Mouse (Mus musculus): ENCODE data around the gene Slc20a1. TPM values are rescaled to one million over a fixed set of nuclear protein-coding genes. Genes with fewer than 3 reads are reported as not detected.

The Slc20a1 gene
- polyA plus RNA-seq, 1 experiment from 2014 or later, result 61.6 TPM

DNA sequence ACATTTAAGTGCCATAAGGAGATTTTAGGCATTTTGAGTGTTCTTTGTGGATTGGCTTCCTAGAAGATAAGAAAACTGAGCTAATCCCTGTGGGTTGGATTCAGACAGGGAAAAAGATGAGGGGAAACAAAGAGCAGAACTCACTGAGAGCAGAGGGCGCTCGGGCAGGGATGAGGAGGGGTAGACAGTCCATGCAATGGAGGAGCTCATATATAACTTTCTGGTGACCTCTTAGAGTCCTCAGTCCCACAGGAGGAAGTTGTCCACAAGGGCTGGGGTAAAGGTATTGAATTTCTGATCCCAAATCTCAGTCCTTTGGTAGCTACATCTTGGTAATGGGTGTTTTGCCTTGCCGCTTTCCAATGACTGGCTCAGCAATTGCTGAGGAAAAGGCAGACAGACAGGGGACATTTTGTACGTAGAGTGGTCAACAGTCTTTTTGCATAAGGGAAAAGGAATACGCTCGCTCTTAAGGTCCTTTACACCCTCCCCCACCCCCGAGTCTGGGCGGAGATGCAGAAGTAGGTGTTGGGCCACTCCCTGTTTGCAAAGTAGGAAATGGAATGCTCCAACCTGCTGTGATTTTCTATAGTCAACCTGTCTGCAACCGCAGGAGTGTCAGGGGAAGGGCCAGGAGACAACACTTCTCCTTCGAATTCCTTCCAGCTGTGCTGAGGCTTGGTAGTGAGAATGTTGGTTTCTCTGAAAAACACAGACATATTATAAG, 20.2 kb upstream of the Slc20a1 start:
- 62% methylated on average over 10 of the region's 10 CpGs for WGBS
- Histone ChIP-seq H3K27ac (no peak overlapping the region), H3K36me3 (replicated peaks) (no peaks in the 10 kb centered on the region)

DNA sequence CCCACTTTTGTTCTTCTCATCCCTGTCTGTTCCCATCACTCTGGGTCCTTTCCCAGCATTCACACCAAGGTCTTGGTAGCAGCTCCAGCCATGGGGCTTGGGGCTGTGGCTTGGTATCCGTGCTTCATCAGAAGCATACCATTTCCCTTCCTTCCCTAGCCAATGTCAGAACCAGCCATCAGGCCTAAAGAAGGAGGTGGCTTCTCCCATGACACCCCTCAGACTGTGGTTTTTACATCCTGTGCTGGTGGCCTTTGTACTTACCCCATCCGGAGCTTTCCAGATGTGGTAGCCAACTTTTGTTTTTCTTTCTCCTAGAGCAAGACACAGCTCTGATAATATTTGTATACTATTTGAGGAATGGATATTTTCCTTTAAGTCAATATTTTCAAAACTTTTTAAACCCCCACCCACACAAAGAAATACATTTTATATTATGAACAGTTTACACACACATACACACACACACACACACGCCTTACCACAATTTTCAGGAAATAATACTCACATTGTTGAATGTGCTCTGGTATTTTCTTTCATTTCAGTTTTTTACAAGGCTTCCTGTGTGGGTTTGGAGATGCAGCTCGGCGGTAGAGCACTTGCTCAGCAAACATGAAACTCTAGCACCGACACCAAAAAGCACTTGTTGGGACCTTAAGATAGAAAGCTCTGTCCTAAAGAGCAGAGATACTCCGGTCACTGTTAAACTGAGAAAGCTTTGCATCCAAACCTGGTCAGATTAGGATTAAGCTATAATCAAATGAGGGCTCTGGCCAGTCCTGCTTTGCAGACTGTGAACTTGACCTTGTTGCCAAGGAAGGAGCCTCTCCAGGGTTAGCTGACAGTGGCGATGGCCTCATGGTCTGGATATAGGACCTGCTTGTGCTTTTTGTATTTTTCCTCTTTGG, 18.4 kb upstream of the Slc20a1 start:
- ATAC-seq (ENCODE audit: low FRiP score), result no peak
- 85% methylated on average over 8 of the region's 8 CpGs for WGBS
- no peaks in the 10 kb centered on the region for H3K27me3 ChIP-seq
- H3K9ac ChIP-seq, result no peak overlapping the region
- no peaks in the 10 kb centered on the region for H3K4me1 ChIP-seq
- H3K27ac ChIP-seq, result no peak overlapping the region
- H3K4me3 ChIP-seq (replicated peaks), result no peak overlapping the region
- no peaks in the 10 kb centered on the region for H3K9me3 ChIP-seq
- no peak overlapping the region for H3K4me2 ChIP-seq
- no peaks in the 10 kb centered on the region for H3K36me3 ChIP-seq (replicated peaks)

More for the DNA sequence above, 20.2 kb upstream of the Slc20a1 start:
- Histone ChIP-seq H3K4me3 (replicated peaks) (no peak overlapping the region), H3K9ac (no peak overlapping the region), H3K9me3 (no peaks in the 10 kb centered on the region), H3K4me1 (no peaks in the 10 kb centered on the region), H3K4me2 (no peak overlapping the region), H3K27me3 (no peaks in the 10 kb centered on the region)
- no peak for ATAC-seq (ENCODE audit: low FRiP score)

DNA sequence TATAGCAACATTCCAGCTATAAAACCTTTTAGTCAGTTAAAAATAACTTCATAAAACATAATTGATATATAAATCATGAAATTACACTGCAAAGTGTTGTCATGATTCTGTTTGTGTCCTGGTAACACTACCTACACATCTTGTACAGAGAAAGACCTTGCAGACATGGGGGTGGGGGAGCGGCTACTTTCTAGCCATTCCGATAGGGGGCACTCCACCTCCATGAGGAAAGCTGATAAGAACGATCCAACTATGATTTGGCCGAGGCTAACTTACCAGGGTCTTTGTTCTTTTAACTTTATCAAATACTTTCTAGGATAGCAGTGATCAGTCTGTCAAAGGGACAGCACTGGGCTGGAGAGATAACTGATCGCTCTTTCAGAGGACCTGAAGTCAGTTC, 17.1 kb upstream of the Slc20a1 start:
- Histone ChIP-seq H3K4me3 (replicated peaks) (no peak overlapping the region), H3K36me3 (replicated peaks) (no peaks in the 10 kb centered on the region), H3K27me3 (no peaks in the 10 kb centered on the region), H3K4me2 (no peak overlapping the region), H3K27ac (no peak overlapping the region), H3K9me3 (no peaks in the 10 kb centered on the region), H3K4me1 (no peaks in the 10 kb centered on the region), H3K9ac (no peak overlapping the region)
- no peak for ATAC-seq (ENCODE audit: low FRiP score)
- 89% methylated on average over 5 of the region's 5 CpGs for WGBS

DNA sequence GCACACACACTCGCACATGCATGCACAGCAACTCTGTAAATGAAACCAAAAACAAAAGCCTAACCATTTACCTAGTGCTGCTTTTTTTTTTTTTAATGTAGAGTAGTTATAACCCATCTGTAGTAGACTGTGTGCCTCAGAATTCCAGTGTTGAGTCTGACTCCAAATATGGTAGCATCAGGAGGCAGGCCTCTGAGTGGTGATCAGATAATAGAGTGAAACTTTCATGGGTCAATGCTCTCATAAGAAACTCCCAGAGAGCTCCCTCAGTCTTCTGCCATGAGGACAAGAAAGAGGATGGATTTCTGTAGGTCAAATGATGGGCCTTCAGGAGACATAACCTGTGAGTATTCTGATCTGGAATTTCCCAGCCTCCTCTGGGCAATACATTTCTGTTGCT, 16.2 kb upstream of the Slc20a1 start:
- WGBS, result 98% methylated on average over 1 of the region's 1 CpGs

DNA sequence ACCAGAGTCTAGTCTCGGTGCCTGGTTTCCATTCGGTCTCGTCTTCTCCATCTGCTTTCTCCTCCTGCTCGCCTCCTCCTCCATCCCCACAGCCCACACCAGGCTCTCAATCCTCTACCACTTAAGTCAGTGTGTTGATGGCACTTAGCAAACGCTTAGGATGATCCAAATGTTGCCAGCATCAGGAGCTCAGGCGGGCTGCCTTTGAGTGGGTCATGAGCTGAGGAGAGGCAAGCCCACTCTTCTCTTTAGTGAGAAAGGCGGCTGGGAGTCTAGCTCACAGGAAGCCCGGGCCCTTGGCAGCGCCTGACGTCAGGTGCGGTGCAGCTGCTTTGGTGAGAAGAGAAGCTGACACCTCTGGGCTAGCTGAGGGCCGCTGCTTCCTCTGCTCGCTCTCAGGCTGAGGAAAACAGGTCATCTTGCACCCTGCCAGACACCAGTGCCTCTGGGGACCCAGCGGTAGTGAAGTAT, 15.0 kb upstream of the Slc20a1 start:
- WGBS, result 83% methylated on average over 14 of the region's 14 CpGs
- Histone ChIP-seq H3K9ac (no peak overlapping the region), H3K27ac (no peak overlapping the region), H3K4me1 (no peaks in the 10 kb centered on the region), H3K9me3 (no peaks in the 10 kb centered on the region), H3K36me3 (replicated peaks) (no peaks in the 10 kb centered on the region), H3K4me2 (no peak overlapping the region), H3K4me3 (replicated peaks) (no peak overlapping the region), H3K27me3 (no peaks in the 10 kb centered on the region)
- ATAC-seq (ENCODE audit: low FRiP score), result no peak

More for the DNA sequence above, 16.2 kb upstream of the Slc20a1 start:
- Histone ChIP-seq H3K4me1 (no peaks in the 10 kb centered on the region), H3K9ac (no peak overlapping the region), H3K27me3 (no peaks in the 10 kb centered on the region), H3K9me3 (no peaks in the 10 kb centered on the region), H3K27ac (no peak overlapping the region), H3K4me3 (replicated peaks) (no peak overlapping the region), H3K4me2 (no peak overlapping the region), H3K36me3 (replicated peaks) (no peaks in the 10 kb centered on the region)
- ATAC-seq (ENCODE audit: low FRiP score), result no peak

DNA sequence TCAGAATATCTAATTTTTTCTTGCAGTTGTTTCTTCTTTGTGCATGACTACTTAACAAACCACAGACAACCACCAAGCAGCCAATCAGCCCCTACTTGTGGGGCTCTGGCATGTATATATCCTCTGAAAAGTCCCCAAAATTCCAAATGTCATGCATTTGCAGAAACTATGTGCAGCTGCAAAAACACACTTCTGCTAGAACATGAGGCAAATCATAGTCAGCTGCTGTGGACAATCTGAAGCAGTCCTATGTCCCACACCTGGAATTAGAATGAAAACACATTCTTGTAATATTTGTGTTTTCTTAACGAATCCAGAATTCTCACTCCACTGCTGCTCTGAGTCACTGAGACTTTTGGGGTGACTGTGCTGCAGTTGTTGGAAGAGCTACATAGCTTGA, 13.7 kb upstream of the Slc20a1 start:
- Histone ChIP-seq H3K9ac (no peak overlapping the region), H3K27me3 (no peaks in the 10 kb centered on the region), H3K4me1 (no peaks in the 10 kb centered on the region), H3K4me3 (replicated peaks) (no peak overlapping the region), H3K9me3 (no peaks in the 10 kb centered on the region), H3K36me3 (replicated peaks) (no peaks in the 10 kb centered on the region), H3K4me2 (no peak overlapping the region), H3K27ac (no peak overlapping the region)
- no peak for ATAC-seq (ENCODE audit: low FRiP score)
- 80% methylated on average over 1 of the region's 1 CpGs for WGBS

DNA sequence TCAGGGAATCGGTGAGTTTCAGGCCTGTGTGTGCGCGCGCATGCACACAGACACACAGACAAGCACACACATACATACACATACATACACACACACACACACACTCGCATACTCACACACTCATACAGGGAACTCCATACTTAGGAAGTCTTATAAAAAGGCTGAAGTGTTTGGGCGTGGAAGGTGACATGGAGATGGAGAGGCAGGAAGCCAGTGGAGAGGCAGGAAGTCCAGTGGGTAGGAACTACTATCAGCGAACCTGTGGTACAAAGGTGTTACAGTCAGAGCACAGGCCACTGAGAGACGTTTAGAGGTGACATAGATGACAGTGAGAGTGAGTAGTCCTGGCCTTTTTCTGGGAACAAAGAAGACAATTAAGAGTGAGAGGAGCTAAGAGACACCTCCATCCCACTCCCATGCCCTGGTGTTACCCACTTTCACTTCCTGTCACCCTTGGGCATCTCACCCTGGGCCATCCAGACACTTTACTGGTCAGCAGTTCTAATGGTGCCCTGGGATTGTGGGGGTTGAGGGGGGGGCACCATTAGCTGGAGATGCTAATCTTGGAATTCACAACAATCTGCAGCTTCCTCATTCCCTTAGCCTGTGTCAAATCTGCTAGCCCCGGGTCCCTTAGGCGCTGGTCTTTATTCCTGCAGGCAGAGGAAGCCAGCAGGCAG, 12.8 kb upstream of the Slc20a1 start:
- no peaks in the 10 kb centered on the region for H3K4me1 ChIP-seq
- no peaks in the 10 kb centered on the region for H3K27me3 ChIP-seq
- H3K9me3 ChIP-seq, result no peaks in the 10 kb centered on the region
- WGBS, result 85% methylated on average over 10 of the region's 10 CpGs
- H3K27ac ChIP-seq, result no peak overlapping the region
- H3K4me2 ChIP-seq, result no peak overlapping the region
- H3K9ac ChIP-seq, result no peak overlapping the region
- H3K36me3 ChIP-seq (replicated peaks), result no peaks in the 10 kb centered on the region
- H3K4me3 ChIP-seq (replicated peaks), result no peak overlapping the region
- ATAC-seq (ENCODE audit: low FRiP score), result no peak

DNA sequence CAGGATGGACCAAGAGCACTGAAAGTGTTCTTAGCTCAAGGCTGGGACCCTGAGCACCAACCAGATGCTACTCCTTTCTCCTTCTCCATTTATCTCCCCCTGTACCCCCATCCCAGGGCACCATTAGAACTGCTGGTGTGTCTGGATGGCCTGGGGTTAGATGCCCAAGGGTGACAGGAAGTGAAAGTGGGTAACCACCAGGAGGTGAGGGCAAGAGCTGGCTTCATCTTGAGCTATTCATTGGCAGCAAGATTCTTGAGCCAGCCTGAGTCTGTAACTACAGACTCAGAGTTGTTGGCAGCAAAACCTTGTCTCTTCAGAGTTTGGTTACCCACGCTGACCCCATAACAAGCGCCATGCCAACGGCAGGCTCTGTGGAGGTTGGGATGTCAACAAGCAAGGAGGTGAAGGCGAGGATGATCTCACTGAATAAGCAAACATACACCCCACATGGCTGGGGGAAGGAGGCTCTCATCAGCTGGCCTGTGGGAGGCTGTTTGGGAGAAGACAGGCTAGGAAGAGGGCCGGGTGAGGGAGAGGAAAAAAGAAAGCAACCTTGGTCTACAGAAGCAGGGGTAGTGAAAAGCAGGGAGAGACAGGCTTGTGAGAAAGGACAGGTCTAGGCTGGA, 12.2 kb upstream of the Slc20a1 start:
- H3K9ac ChIP-seq, result no peak overlapping the region
- 84% methylated on average over 5 of the region's 5 CpGs for WGBS
- no peaks in the 10 kb centered on the region for H3K9me3 ChIP-seq
- no peak overlapping the region for H3K4me2 ChIP-seq
- H3K27ac ChIP-seq, result no peak overlapping the region
- no peak for ATAC-seq (ENCODE audit: low FRiP score)
- H3K36me3 ChIP-seq (replicated peaks), result no peaks in the 10 kb centered on the region
- no peaks in the 10 kb centered on the region for H3K27me3 ChIP-seq
- no peaks in the 10 kb centered on the region for H3K4me1 ChIP-seq
- H3K4me3 ChIP-seq (replicated peaks), result no peak overlapping the region

DNA sequence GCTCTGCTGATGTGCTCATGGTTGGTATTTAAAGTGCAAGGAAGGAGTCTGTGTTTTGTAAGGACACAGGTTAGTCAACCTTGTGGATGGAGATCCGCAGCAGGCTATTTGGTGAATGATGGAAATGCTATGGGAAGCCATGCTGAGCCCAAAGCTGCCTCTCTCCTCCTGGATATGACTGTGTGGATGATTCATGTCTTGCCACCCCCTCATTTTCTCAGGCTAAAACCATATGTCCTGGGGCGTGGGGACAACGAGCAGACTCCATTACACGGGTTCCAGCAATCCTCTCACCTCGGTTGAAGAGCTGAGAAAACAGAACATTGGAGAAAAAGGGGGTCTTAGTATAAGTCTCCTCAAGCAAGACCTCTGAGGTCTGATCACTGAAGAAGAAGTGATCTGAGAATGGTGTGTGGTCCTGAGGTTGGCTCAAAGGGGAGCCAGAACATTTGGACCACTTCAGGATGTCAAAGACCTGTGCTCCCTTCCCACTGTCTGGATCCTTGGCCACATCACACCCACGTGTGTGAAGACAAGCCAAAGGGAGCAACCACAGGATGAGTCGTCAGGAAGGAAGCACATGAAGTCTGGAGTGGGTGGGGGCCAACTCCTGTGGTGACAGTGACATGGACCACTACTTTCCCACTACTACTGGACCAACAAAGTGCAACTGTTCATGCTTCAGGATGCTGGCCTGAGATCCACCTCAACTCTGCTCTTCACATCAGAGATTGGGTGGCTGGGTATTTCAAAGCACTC, 6.0 kb upstream of the Slc20a1 start:
- H3K36me3 ChIP-seq (replicated peaks), result no peaks in the 10 kb centered on the region
- no peaks in the 10 kb centered on the region for H3K27me3 ChIP-seq
- no peaks in the 10 kb centered on the region for H3K9me3 ChIP-seq
- no peak overlapping the region for H3K9ac ChIP-seq
- no peaks in the 10 kb centered on the region for H3K4me1 ChIP-seq
- H3K4me2 ChIP-seq, result no peak overlapping the region
- H3K27ac ChIP-seq, result no peak overlapping the region
- WGBS, result 73% methylated on average over 7 of the region's 7 CpGs
- no peak for ATAC-seq (ENCODE audit: low FRiP score)
- no peak overlapping the region for H3K4me3 ChIP-seq (replicated peaks)

DNA sequence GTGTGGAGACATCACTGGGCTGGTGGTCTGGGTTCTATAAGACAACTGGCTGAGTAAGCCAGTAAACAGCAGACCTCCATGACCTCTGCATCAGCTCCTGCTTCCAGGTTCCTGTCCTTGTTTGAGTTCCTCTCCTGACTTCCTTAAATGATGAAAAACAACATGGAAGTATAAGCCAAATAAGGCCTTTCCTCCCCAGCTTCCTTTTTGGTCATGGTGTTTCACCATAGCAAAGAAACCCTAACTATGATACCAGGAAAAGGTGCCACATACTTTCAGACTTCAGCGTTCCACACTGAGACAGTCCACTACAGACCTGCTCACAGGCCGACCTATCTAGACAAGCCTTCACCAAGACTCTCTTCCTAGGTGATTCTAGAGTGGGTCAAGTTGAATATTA, 2.2 kb upstream of the Slc20a1 start:
- WGBS, result 96% methylated on average over 2 of the region's 2 CpGs
- Histone ChIP-seq H3K27ac (no peak overlapping the region), H3K4me1 (peaks cover 21% of the 10 kb centered on the region), H3K4me3 (replicated peaks) (no peak overlapping the region), H3K27me3 (no peaks in the 10 kb centered on the region), H3K9me3 (no peaks in the 10 kb centered on the region), H3K36me3 (replicated peaks) (peaks cover 9% of the 10 kb centered on the region), H3K9ac (no peak overlapping the region), H3K4me2 (no peak overlapping the region)
- ATAC-seq (ENCODE audit: low FRiP score), result no peak

DNA sequence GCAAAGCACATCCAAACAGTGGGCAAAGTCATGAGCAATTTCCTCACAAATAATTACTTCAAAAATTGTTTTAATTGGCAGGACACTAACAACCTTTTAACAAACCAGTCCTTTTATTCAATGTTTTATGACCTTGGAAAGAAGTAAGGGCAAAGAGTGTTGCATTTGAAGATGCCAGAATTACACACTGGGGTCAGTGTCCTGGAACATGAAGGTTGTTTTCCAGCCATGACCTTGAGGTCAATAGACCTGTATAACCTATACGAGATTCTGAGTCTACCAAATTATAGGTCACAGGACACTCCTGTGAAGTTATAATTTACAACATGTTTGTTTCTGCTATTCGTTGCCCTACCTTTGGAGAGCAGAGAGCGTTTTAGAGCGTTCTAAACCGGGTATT, 1.4 kb upstream of the Slc20a1 start:
- no peaks in the 10 kb centered on the region for H3K9me3 ChIP-seq
- no peak overlapping the region for H3K9ac ChIP-seq
- H3K4me1 ChIP-seq, result peaks cover 28% of the 10 kb centered on the region
- no peaks in the 10 kb centered on the region for H3K27me3 ChIP-seq
- H3K27ac ChIP-seq, result no peak overlapping the region
- H3K4me3 ChIP-seq (replicated peaks), result no peak overlapping the region
- H3K36me3 ChIP-seq (replicated peaks), result peaks cover 18% of the 10 kb centered on the region
- WGBS, result 75% methylated on average over 5 of the region's 5 CpGs
- no peak for ATAC-seq (ENCODE audit: low FRiP score)
- peak overlapping the region; percentile 89 for H3K4me2 ChIP-seq
